Mouse (Mus musculus): ENCODE results near the gene Fgf3.

DNA sequence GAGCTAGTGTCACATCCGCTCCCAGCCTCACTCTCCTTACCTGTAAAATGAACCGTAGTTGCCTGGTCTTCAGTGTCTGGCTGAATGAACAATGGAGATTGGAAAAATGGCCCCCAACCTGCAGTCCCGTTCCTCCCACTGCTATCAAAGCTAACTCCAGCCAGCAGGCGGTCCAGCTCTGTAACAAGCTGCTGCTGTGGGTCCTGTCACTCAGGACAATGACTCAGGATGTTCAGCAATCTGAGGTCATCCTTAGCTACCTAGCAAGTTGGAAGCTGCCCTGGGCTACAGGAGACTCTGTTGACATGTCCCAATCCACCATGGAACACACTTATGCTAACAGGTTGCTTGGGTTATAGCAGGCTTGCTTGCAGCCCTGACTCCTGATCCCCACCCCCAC lies 35.3 kb downstream of the Fgf3 start:
- TF ChIP-seq POLR2A (IDR thresholded peaks at IDR 0.05; ENCODE audit: borderline replicate concordance, extremely low read depth, insufficient read depth, insufficient read length, poor library complexity, severe bottlenecking): no peak
- no peak for TF ChIP-seq CTCF (IDR thresholded peaks at IDR 0.05; ENCODE audit: borderline replicate concordance, extremely low read depth, insufficient read depth, insufficient read length)
